Mouse (Mus musculus): ENCODE data around the gene Cd79a.

- TF ChIP-seq CTCF (IDR thresholded peaks at IDR 0.05; ENCODE audit: low read depth) (no peak), EP300 (IDR thresholded peaks at IDR 0.05; ENCODE audit: low read depth) (no peak)
Observed at GRCm38 (mm10) chr7:24869080-24869479, 28.1 kb upstream of the Cd79a start.
